Mouse (Mus musculus): ENCODE measurements around the gene Akirin2. TPM values are rescaled to one million over a fixed set of nuclear protein-coding genes. Genes with fewer than 3 reads are reported as not detected.
"Not testable (repeated sequence)": the region's sequence is repeated elsewhere in the genome, so short reads cannot be mapped to it uniquely, and the experiment has no call there.

The Akirin2 gene
- 10 to 100 TPM; 85.7 to 87.0 TPM for total RNA-seq (2021)
- long read RNA-seq, experiment 1, transcript Akirin2-201 (5 exons, 1,397 nt) = major isoform, 64 of 67 reads
- long read RNA-seq, experiment 1, partial matches to known transcripts = 1 of 67 reads
- long read RNA-seq, experiment 1, other reads (novel, unspliced or antisense) = 2 of 67 reads
- long read RNA-seq, experiment 2, transcript Akirin2-201 (5 exons, 1,397 nt) = major isoform, 101 of 109 reads
- long read RNA-seq, experiment 2, partial matches to known transcripts = 2 of 109 reads
- long read RNA-seq, experiment 2, other reads (novel, unspliced or antisense) = 6 of 109 reads

DNA sequence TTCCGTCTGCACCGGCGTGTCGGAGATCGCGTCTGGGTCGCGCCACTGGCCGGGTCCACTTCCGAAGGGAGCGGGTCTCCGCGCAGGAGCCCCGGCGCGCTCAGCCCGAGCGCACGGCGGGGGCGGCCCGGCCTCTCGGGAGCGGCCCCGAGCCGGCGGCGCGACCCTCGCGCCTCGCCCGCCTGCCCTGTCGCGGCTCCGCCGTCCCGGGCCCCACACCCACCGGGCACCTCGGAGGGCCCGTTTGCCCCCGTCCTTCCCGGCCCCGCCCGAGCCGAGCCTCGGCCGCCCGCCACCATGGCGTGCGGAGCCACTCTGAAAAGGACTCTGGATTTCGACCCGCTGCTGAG, at the start of gene Akirin2:
Gene Akirin2 (plus strand): TSS at position 190 of the 350 bp plus-strand sequence.
- peak; percentile 19 for DNase-seq (ENCODE audit: low spot score in 2 of 2)

DNA sequence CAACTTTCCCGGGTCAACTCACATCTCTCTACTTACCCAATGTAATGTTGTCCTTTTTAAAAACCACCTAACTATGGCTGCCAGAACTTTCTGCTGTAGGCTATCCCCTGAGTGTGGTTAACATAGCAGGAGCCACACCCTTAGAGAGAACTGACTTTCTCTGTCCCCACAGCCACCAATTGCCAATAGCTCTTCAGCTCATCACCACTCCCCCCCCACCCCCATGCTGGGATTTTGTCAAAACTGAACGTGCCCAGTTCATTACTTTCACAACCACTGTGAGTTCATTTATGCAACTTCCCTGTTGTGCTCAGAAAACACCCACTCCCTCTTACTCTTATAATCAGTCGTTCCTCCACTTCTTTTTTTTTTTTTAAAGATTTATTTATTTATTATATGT, 40.4 kb upstream of the Akirin2 start:
- DNase-seq (ENCODE audit: low spot score in 2 of 2) = no peak

DNA sequence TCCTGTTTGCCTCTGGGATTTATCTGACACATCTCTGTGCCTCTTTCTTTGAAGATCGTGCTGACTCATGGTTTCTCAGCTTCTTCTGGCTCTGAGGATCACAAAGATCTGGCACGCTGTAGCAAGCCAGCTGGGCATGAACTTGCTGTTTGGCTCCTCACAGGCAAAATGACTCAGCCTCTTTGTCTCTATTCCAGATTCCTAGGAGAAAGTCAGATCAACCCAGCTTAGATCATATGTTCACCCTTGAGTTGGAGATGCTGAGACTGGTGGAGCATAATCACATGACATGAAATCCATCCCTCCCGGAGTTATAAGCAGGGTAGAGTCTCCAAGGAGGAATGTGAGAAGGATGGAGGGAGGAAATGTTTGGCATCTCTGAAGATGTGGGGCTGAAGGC, 27.9 kb upstream of the Akirin2 start:
- peak in 1 of 2 experiments; percentile 8 for DNase-seq (ENCODE audit: low spot score in 2 of 2)

DNA sequence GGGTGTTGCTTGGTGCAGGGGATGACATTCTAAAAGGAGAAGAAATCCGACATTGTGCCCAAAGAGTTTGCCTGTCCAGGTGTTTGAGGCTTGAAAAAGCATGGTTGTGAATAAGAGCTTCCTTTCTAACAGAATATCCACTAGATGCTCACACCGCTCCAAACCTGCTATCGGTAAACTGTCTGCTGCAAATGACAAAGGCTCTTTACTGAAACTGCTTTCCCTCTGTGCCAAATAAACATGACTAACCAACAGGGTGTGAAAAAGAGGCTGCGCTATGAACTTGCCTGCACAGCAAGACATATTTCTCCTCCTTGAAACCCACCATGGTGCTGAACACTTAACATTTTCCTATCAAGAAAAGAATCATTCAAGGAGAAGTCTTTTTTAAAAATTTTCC, 27.2 kb upstream of the Akirin2 start:
- DNase-seq (ENCODE audit: low spot score in 2 of 2) = no peak

DNA sequence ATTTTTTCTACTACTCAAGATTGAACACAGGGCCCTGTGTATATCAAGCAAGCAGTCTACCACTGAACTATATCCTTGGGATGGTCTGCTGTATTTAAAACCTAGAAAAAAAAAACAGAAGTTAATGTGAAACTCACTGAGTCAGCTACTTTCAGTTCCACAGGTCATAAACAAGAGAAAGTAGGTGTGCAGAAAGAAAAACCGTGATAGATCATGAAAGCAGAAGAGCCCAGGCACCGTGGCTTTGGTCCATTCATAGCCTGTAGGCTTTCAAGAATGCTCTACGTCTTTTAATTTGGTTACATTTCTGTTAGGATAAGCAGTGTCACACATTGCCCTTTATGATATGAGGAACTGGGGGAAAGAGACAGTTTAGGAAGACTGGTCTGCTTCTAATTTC, 24.0 kb upstream of the Akirin2 start:
- no peak for DNase-seq (ENCODE audit: low spot score in 2 of 2)

DNA sequence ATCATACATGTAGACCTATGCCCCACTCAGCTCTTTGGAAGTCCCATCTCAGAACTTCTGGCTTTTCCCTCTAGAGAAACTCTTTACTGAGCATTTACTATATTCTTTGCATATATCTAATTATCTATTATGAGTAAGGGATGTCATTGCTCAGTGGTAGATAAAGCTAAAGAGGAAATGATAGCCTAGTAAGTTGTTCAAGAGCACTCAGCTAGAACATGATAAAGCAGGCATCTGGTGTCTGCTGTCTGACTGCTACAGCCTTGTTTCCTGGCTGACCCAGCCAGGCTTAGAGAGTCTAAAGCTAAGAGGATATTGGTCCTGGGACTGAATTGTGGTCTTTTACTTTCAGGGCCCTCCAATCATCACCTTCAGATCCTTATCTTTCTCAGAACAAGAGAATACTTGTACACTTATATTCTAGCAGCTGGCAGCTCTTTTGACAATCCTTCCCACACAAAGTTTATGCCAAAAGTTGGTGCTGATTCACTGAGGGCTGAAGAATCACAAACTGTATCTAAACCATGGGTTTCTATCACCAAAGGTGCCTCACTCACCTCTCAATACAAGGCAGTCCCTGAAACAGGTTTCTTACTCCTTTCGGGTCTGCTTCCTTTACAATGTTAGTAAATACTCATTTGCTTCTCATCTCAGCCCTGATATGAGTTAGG, 22.2 kb upstream of the Akirin2 start:
- no peak for DNase-seq (ENCODE audit: low spot score in 2 of 2)

DNA sequence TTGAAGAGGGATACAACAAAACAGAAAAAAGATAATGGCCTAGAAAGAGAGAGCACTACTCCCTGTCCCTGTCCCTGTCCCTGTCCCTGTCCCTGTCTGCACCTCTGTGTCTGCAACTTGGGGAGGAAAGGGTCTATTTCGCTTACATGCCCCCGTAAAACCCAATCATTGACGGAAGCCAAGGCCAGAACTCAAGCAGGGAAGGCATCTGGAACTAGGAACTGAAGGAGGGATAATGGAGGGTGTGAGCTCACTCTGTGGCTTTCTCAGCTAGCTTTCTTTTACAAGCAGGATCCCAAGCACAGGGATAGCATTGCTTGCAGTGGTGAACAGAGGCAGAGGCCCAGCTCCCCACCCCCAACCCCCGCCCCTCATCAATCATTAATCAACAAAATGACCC, 21.4 kb upstream of the Akirin2 start:
- no peak for DNase-seq (ENCODE audit: low spot score in 2 of 2)

DNA sequence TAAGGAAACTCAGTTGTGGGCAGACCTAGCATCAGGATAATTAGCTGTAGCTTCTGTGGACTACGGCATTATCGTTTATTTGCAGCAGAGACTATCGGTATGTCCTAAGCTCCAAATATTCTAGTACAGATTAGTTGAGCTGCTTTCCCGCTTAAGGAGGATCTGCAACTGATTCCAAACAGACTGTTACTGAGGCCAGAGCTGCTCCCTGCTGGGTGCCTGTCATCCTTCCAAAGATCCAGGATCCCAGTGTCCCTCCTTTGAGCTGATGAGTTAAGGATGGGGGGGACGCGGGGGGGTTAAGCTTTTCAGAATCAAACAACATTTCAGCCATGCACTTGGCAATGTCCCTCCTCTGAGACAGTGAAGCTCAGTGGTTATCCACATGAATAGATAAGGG, 20.8 kb upstream of the Akirin2 start:
- no peak for DNase-seq (ENCODE audit: low spot score in 2 of 2)

DNA sequence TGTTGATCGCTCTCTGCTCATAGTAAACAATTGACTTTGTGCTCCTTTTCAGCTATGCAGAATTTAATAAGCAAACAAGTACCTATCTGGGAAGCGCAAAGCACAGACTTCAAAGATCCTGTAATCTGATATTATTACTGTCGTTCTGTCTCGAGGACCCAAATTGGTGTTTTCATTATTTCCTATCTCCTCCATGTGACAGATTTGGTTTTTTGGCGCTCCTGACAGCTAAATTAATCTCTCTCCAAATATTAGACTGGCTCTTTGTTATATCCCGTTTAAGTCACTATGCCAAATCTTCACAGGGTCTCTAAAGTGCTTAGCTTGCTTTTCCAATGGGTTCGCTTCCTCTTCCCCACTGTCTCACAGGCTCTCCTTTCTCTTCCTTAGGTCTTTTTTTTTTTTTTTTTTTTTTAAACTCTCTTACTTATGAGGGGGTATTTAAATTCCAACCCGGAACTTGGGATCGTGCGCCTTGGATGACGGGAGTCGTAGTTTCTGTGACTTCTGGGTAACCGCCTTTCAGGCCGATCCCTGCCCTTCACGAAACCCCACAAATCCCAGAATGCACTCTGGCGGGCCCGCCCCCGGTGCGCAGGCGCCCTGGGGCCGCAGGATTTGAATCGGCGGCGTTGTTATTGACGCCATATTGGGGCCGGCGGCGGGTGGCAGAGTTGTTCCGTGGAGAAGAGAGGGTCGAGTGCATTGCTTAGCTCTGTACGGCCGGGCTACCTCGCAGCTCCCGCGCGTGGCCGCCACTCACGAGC, 573 bp upstream of the Akirin2 start:
- peak; percentile 95 to 96 for DNase-seq (ENCODE audit: low spot score in 2 of 2)

DNA sequence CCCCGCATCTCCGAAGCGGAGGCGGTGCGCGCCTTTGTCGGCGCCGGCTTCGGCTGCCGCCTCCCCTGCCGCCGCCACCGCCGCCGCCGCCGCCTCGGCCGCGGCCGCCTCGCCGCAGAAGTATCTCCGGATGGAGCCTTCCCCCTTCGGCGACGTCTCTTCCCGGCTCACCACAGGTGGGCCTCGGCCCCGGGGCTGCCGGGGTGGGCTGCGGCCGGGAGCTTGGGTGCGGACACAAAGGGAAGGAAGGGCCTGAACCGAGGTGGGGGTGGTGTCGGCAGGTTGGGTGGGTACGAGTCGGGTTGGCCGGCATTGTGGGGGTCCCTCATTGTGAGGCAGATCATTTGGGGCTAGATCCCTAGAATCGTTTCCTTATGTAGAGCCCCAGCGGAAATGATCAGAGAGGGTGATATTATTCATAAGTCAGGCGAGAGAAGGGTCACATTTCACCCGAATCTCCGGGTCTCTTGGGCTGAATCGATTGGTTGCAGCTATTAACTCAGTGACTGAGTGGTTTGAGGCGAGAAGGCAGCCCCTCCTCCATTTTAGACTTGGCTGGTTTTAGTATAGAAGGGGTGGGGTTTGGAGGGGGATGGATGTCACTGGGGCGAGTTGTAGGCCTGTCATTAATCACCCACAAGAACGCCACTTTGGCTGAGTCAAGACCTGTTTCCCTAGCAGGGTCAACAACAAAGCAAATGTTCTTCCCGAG, 517 bp downstream of the Akirin2 start:
- peak; percentile 27 to 43 for DNase-seq (ENCODE audit: low spot score in 2 of 2)

DNA sequence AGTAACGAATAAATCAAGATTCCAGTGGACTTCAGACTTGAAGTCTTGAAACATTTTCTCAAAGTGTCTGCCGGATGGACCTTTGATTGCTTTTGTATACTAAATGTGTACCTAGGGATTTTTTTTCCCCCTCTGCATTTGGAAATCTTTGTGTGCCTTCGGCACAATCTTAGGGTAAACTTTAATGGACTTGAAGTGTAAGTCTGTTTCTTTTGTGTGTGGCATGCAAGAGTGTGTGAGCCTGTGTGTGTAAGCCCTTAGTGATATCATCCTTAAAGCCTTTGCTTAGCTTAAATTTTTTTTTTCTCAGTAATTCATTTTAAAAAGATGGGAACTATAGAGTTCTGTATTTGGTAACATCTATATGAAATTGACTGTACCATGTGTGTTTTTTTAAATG, 1.2 kb downstream of the Akirin2 start:
- no peak for DNase-seq (ENCODE audit: low spot score in 2 of 2)

DNA sequence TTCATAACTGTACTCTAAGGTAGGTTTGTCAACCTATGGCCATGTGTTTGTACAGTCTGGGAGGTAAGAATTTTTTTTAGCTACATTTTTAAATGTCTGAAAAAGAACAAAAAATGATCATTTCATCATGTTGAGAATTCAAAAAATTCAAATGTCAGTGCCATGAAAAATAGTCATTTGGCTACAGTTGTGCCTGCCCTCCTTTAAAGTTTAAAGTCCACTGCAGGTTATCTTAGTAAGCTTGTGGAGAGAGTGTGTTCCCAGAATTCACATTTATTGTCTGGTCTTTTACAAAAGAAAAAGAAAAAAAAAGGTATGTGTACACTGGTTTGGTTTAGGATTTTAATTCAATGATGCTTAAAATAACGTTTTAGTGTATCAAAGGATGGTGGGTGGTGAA, 3.9 kb downstream of the Akirin2 start:
- DNase-seq (ENCODE audit: low spot score in 2 of 2) = no peak

DNA sequence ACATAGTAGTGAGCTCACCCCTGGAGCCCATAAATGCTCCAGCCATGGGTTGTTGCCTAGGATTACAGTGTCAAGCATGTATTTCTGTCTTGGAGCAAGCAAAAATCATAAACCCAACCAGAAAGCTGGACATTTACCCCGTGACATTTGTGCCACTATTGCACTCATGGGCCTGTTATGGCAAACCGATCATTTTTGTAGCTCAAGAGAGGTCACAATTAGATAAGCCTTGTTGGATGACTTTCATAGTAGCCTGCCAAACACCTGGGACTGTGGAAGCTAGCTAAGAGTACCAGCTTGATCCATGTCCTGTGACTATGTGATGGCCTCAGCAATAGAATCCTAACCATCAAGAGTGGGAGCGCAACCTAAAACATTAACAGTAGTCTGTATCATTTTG, 4.9 kb downstream of the Akirin2 start:
- DNase-seq (ENCODE audit: low spot score in 2 of 2) = no peak

DNA sequence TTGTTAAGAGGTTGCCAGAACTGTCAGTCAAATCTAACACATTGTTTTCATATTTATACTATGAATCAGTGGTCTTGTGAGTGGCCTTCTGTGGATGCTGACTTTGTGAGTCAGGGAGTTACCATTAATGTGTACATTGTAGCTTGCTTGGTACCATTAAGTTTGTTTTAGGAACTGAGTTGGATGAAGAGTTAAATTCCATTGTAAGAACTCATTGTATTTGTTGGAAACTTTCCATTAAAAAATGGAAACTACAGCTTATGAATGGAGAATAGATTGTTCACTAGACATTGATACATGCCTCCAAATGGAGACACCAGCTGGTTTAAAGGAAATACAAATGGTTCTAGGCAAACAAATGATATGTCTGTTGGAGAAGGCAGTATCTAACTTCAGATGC, 5.4 kb downstream of the Akirin2 start:
- no peak for DNase-seq (ENCODE audit: low spot score in 2 of 2)

DNA sequence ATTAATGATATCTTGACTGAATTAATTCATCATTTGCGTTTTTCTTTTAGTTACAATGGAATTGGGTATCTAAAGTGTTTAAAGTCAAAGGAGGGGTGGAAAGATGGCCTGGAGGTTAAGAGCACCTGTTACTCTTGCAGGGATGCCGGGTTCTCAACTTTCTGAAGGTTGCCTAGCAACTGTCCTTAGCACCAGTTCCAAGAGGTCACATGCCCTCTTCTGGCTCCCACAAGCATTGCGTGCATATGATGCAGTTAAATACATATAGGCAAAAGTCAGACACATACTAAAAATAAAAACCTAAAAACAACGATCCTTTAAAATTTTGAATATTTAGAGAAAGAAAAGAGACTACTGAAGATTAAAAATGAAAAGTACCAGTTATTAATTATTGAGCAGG, 10.2 kb downstream of the Akirin2 start:
- DNase-seq (ENCODE audit: low spot score in 2 of 2) = no peak

DNA sequence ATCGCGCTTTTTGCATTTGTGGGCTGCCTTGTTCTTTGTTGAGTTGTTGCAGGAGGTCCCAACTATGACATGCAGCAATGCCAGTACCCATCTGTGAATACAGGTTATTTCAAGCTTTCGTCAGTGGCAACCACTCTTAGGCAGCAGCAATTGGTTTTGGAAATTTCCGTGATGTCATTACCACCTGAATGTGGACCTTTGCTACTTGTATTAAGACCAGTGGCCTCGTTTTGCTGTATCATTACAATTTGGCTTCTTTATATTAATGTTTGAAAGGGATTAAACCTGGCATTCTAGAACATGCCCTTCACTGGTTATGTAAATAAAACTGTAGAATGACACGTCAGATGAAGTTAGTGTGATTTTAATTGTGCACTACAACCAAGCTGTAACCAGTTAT, 15.5 kb downstream of the Akirin2 start:
- DNase-seq (ENCODE audit: low spot score in 2 of 2) = no peak

DNA sequence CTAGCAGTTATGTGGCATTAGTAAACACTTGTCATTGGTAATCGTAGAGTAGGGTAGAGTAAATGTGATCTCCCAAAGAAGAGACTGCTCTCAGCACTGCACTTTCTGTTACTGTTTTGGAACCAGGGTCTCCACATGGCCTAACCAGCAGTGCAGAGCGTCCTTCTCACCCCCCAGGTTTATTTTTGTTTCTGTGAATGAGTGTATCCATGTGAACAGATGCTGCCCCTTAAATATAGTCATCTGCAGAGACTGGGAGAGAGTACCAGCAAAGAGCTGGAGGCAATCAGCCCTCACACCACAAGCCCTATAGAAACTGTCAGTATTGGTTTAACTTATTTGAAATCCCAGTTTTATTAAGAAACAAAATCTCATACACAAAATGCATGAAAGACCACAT, 22.1 kb downstream of the Akirin2 start:
- no peak for DNase-seq (ENCODE audit: low spot score in 2 of 2)

DNA sequence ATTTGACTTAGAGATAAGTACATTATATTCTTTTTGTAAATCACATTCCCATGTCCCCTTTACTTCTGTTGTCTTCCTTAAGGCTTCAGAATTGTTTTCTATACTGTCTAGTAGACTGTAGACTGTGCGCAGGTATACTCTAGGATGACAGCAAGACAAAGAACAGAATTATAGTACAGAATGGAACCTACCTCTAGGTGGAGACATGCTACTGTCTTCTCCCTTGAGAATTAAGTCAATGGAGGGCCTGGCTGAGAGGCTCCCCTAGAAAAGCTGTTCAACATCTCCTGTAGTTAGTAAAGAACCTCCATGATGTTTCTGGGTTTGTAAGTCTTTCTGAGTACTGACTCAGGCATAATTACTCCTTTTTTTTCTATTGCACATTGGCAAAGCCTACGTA, 26.3 kb downstream of the Akirin2 start:
- DNase-seq (ENCODE audit: low spot score in 2 of 2) = no peak

DNA sequence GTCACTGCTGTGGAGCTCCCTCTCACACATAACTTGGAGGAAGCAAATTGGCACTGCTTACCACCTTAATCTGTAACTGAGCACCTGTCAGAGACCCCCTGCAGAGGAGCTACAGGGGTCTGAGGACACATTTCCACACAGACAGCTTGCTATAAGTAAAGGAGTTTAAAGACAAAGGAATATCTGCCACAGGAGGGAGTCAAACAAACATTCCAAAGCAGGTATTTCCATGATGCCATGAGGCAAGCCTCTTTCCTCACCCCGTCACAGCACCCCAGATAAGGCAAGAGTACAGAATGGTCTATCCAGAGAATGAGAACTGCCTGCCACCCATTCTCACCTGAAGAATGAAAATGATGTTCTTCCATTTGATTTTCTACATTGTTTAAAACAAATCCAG, 28.5 kb downstream of the Akirin2 start:
- no peak for DNase-seq (ENCODE audit: low spot score in 2 of 2)

DNA sequence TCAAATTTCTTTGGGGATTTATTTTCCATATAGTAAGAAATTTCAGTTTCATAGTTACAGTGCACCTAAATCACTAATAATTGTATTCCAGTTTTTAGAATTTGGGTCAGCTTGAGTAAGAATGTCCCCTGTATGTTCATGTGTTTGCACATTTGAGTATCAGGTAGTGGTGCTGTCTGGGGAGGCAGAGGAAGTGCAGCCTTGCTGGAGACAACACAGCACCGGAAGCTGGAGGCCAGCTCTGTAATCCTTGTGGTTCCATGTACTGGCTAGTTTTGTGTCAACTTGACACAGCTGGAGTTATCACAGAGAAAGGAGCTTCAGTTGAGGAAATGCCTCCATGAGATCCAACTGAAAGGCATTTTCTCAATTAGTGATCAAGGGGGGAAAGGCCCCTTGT, 30.8 kb downstream of the Akirin2 start:
- not testable (repeated sequence) for DNase-seq (ENCODE audit: low spot score in 2 of 2)

DNA sequence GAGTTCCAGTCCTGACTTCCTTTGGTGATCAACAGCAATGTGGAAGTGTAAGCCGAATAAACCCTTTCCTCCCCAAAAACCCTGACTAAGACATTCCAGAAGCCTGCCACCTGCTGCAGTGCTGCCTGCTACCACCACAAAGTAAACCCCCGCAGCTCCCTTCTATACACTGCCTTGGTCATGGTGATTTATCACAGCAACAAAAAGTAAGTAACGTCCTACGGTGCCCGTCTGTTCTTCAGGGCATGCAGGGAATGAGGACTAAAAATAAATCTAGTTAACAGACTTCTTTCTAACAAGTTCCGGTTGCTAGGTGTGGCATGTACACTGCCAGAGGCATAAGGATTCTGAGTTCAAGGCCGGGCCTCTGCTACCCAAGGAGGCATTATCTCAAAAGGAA, 31.3 kb downstream of the Akirin2 start:
- DNase-seq (ENCODE audit: low spot score in 2 of 2) = no peak

DNA sequence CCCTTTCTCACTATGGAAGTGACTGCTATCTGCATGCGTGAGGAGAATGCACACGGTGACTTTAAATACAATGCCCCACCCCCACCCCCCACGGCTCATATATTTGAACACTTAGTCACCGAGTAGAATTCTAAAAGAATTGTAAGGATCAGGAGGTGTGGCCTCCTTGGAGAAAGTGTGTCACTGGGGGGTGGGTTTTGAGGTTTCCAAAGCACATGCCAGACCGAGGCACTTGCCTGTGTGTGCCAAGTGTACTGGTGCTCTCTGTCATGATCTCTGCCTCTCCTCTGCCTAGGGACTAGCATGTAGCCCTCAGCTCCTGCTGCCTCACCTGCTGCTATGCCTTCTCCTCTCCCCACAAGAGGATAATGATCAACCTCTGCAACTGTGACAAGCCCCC, 31.7 kb downstream of the Akirin2 start:
- no peak for DNase-seq (ENCODE audit: low spot score in 2 of 2)

Measured in adrenal gland, postnatal 4 days (tissue).